8 mouse cellular contexts compared by ENCODE assay signal in the genomic region with DNA sequence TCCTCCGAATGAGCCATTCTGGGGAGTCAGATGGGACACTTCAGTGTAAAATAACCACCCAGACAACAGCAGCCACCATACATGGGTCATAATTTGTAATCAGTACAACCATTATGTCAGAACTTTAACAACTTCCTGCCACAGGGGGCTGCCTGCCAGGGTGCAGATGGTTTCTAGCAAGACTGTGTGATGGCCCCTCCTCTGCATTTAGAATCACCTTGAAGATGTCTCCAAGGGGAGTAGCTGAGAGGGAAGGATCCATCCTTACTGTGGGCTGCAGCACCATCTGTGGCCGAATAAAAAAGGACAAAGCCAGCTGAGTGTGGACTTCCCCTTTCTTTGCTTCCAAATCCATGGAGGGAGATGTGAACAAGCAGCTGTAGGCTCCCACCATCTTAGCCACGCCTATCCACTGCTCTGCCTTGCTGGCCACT. TPM values are rescaled to one million over a fixed set of nuclear protein-coding genes. Genes with fewer than 3 reads are reported as not detected.
DNase-seq lines count a peak whose midpoint lies in the region; ATAC-seq lines count a peak whose summit lies in the region.

No protein-coding gene starts in this region.

- H3K27ac ChIP-seq in hindbrain, embryonic 16.5 days (ENCODE audit: low read depth, low read length): peak overlapping the region; percentile 49; the same call in 1 of the 2 replicates
- no peak overlapping the region for H3K27ac ChIP-seq in hindbrain, embryonic 11.5 days (ENCODE audit: low read depth, low read length)
- H3K27ac ChIP-seq in intestine, embryonic 15.5 days: peak overlapping the region; percentile 61

- H3K36me3 ChIP-seq in hindbrain, embryonic 16.5 days (ENCODE audit: control insufficient read depth, insufficient read depth, low read length): no peaks in the 10 kb centered on the region
- H3K36me3 ChIP-seq in hindbrain, embryonic 11.5 days (ENCODE audit: control insufficient read depth, insufficient read depth, low read length): no peaks in the 10 kb centered on the region
- H3K36me3 ChIP-seq in intestine, embryonic 15.5 days: peaks cover 16% of the 10 kb centered on the region; the same call in 1 of the 2 replicates

- no peak overlapping the region for H3K4me3 ChIP-seq in hindbrain, embryonic 16.5 days (ENCODE audit: low read length)
- no peak overlapping the region for H3K4me3 ChIP-seq in hindbrain, embryonic 11.5 days (ENCODE audit: low read depth, low read length)
- no peak overlapping the region for H3K4me3 ChIP-seq in intestine, embryonic 15.5 days (replicated peaks)

- no peaks in the 10 kb centered on the region for H3K27me3 ChIP-seq in hindbrain, embryonic 16.5 days (replicated peaks; ENCODE audit: control insufficient read depth, insufficient read depth, low read length)
- H3K27me3 ChIP-seq in hindbrain, embryonic 11.5 days (ENCODE audit: control insufficient read depth, insufficient read depth, low read length): no peaks in the 10 kb centered on the region
- no peaks in the 10 kb centered on the region for H3K27me3 ChIP-seq in intestine, embryonic 15.5 days (replicated peaks)

- no peak overlapping the region for H3K9ac ChIP-seq in hindbrain, embryonic 16.5 days (ENCODE audit: low read depth, low read length)
- H3K9ac ChIP-seq in hindbrain, embryonic 11.5 days (ENCODE audit: low read depth, low read length): no peak overlapping the region
- no peak overlapping the region for H3K9ac ChIP-seq in intestine, embryonic 15.5 days

- peak overlapping the region; percentile 20; the same call in 1 of the 2 replicates for H3K4me2 ChIP-seq in hindbrain, embryonic 16.5 days (ENCODE audit: low read length)
- H3K4me2 ChIP-seq in hindbrain, embryonic 11.5 days (replicated peaks; ENCODE audit: low read depth, low read length): no peak overlapping the region
- peak overlapping the region; percentile 47 for H3K4me2 ChIP-seq in intestine, embryonic 15.5 days (replicated peaks)

- no peaks in the 10 kb centered on the region for H3K9me3 ChIP-seq in hindbrain, embryonic 16.5 days (ENCODE audit: control insufficient read depth, low read length)
- no peaks in the 10 kb centered on the region for H3K9me3 ChIP-seq in hindbrain, embryonic 11.5 days (ENCODE audit: control insufficient read depth, low read length)
- no peaks in the 10 kb centered on the region for H3K9me3 ChIP-seq in intestine, embryonic 15.5 days

- 44% methylated on average over 3 of the region's 3 CpGs for WGBS in hindbrain, embryonic 16.5 days
- WGBS in hindbrain, embryonic 11.5 days: 78% methylated on average over 3 of the region's 3 CpGs
- WGBS in intestine, embryonic 15.5 days: 37% methylated on average over 3 of the region's 3 CpGs

- H3K4me1 ChIP-seq in hindbrain, embryonic 16.5 days (ENCODE audit: control insufficient read depth, insufficient read depth, low read depth, low read length): peaks cover 8% of the 10 kb centered on the region
- no peaks in the 10 kb centered on the region for H3K4me1 ChIP-seq in hindbrain, embryonic 11.5 days (replicated peaks; ENCODE audit: control insufficient read depth, insufficient read depth, low read length)
- peaks cover 27% of the 10 kb centered on the region for H3K4me1 ChIP-seq in intestine, embryonic 15.5 days (replicated peaks)

- DNase-seq in hindbrain, embryonic 11.5 days (ENCODE audit: low spot score): no peak
- DNase-seq in testis, postnatal 10 days (ENCODE audit: low spot score): peak; percentile 47
- no peak for DNase-seq in testis, postnatal 14 days (ENCODE audit: low spot score)
- DNase-seq in adrenal gland, adult (ENCODE audit: inconsistent age in 2 of 2, low spot score in 1 of 2): no peak
- DNase-seq in c-Kit-positive CD71-positive TER-119-positive erythroid progenitor cells, embryonic 14.5 days (ENCODE audit: low spot score): no peak

- peak; percentile 45 for ATAC-seq in hindbrain, embryonic 16.5 days
- no peak for ATAC-seq in hindbrain, embryonic 11.5 days (ENCODE audit: low FRiP score)
- peak; percentile 57 for ATAC-seq in intestine, embryonic 15.5 days
- no peak for ATAC-seq in activated CD4-positive, CD25-positive, alpha-beta regulatory T cell, adult 4 months

RNA-seq across cellular contexts. Expression of gene Traf5, which starts 21.7 kb away (rescaled TPM):
- polyA plus RNA-seq in hindbrain, embryonic 16.5 days (2015; fragmentation: Nextera tagmentation; extraction: Ambion mirVana): 2.2 and 2.5 TPM in 2 replicates
- polyA plus RNA-seq in hindbrain, embryonic 11.5 days (2014; fragmentation: Nextera tagmentation; extraction: Ambion mirVana): 4.5 and 5.9 TPM in 2 replicates
- 19.6 and 21.3 TPM in 2 replicates for polyA plus RNA-seq in intestine, embryonic 15.5 days (2015; fragmentation: Nextera tagmentation; extraction: Ambion mirVana)
- 10 to 100 TPM; 54.1 to 58.9 TPM for polyA plus RNA-seq in activated CD4-positive, CD25-positive, alpha-beta regulatory T cell, adult 4 months (2017; shearing (Covaris generic))

Comparison
In these comparisons a context has a peak if more than half of its experiments do, and no peak if none do; other contexts are left out.
1. ATAC-seq: peak in hindbrain, embryonic 16.5 days (single experiment) and intestine, embryonic 15.5 days (single experiment); none in hindbrain, embryonic 11.5 days (single experiment) and activated CD4-positive, CD25-positive, alpha-beta regulatory T cell, adult 4 months (single experiment).